ENCODE assay signal across 8 mouse cellular contexts in genomic region chr9:64385511-64386465, GRCm38 (mm10). TPM values are rescaled to one million over a fixed set of nuclear protein-coding genes. Genes with fewer than 3 reads are reported as not detected.
A peak's percentile ranks its signal among the peaks of the same experiment; 100 is the strongest.
DNase-seq lines count a peak whose midpoint lies in the region; ATAC-seq and TF ChIP-seq lines count a peak whose summit lies in the region.

TSS of gene Megf11 (plus strand) at chr9:64385626.

- no peaks in the 10 kb centered on the region for H3K4me1 ChIP-seq in lung, embryonic 14.5 days (ENCODE audit: insufficient read depth)
- peaks cover 7 to 19% of the 10 kb centered on the region in 2 experiments for H3K4me1 ChIP-seq in heart, embryonic 14.5 days (ENCODE audit: control insufficient read depth in 2 of 2, insufficient read depth in 2 of 2, low read length in 2 of 2)
- peaks cover 12% of the 10 kb centered on the region; the same call in 1 of the 2 replicates for H3K4me1 ChIP-seq in stomach, embryonic 14.5 days (ENCODE audit: control insufficient read depth, insufficient read depth, low read length)

- WGBS in lung, embryonic 14.5 days = under 1% methylated on average over 93 of the region's 93 CpGs
- under 1% methylated on average over 93 of the region's 93 CpGs for WGBS in heart, embryonic 14.5 days
- WGBS in stomach, embryonic 14.5 days = under 1% methylated on average over 77 of the region's 93 CpGs

- no peak within 1 kb of the TSS for H3K27ac ChIP-seq in lung, embryonic 14.5 days (ENCODE audit: low read depth)
- H3K27ac ChIP-seq in heart, embryonic 14.5 days (replicated peaks in 1 of 2; ENCODE audit: control insufficient read depth in 1 of 2, insufficient read depth in 1 of 2, low read depth in 2 of 2, low read length in 2 of 2) = no peak within 1 kb of the TSS
- H3K27ac ChIP-seq in stomach, embryonic 14.5 days (ENCODE audit: low read length) = no peak within 1 kb of the TSS

- no peaks in the 10 kb centered on the region for H3K36me3 ChIP-seq in lung, embryonic 14.5 days (ENCODE audit: insufficient read depth)
- H3K36me3 ChIP-seq in heart, embryonic 14.5 days (ENCODE audit: control insufficient read depth, insufficient read depth, low read length) = no peaks in the 10 kb centered on the region
- H3K36me3 ChIP-seq in stomach, embryonic 14.5 days (ENCODE audit: control insufficient read depth, insufficient read depth, low read length) = no peaks in the 10 kb centered on the region

- H3K27me3 ChIP-seq in lung, embryonic 14.5 days (ENCODE audit: insufficient read depth, low read length) = peaks cover 46% of the 10 kb centered on the region
- peaks cover 58% of the 10 kb centered on the region for H3K27me3 ChIP-seq in heart, embryonic 14.5 days (ENCODE audit: control insufficient read depth, insufficient read depth, low read length)
- peaks cover 25% of the 10 kb centered on the region for H3K27me3 ChIP-seq in stomach, embryonic 14.5 days (ENCODE audit: control insufficient read depth, insufficient read depth, low read length)

- TF ChIP-seq CTCF in lung, embryonic 14.5 days (IDR thresholded peaks at IDR 0.05; ENCODE audit: low read depth) = no peak

- H3K4me2 ChIP-seq in lung, embryonic 14.5 days = peak within 1 kb of the TSS; percentile 99
- H3K4me2 ChIP-seq in heart, embryonic 14.5 days (ENCODE audit: low read length) = peak within 1 kb of the TSS; percentile 100
- peak within 1 kb of the TSS; percentile 100 for H3K4me2 ChIP-seq in stomach, embryonic 14.5 days (replicated peaks; ENCODE audit: low read depth, low read length)

- H3K9me3 ChIP-seq in lung, embryonic 14.5 days (ENCODE audit: low read depth, low read length) = no peaks in the 10 kb centered on the region
- H3K9me3 ChIP-seq in heart, embryonic 14.5 days (ENCODE audit: control insufficient read depth, low read length) = no peaks in the 10 kb centered on the region
- no peaks in the 10 kb centered on the region for H3K9me3 ChIP-seq in stomach, embryonic 14.5 days (ENCODE audit: control insufficient read depth, low read depth, low read length)

- H3K4me3 ChIP-seq in lung, embryonic 14.5 days (ENCODE audit: low read depth, low read length) = peak within 1 kb of the TSS; percentile 54
- H3K4me3 ChIP-seq in heart, embryonic 14.5 days (ENCODE audit: control insufficient read depth in 1 of 2, insufficient read depth in 1 of 2, low read depth in 1 of 2, low read length in 2 of 2) = peak within 1 kb of the TSS; percentile 54 to 65
- peak within 1 kb of the TSS; percentile 54 for H3K4me3 ChIP-seq in stomach, embryonic 14.5 days (ENCODE audit: low read depth, low read length)

- DNase-seq in lung, embryonic 14.5 days = peak; percentile 70
- no peak for DNase-seq in lung, postnatal 25 days (ENCODE audit: low spot score)
- DNase-seq in cerebellum, postnatal 10 days = peak; percentile 79 to 85
- peak; percentile 44 to 66 for DNase-seq in layer of hippocampus, postnatal 10 days (ENCODE audit: low spot score in 2 of 2)
- DNase-seq in lung, postnatal 14 days = peak; percentile 30

- H3K9ac ChIP-seq in lung, embryonic 14.5 days = peak within 1 kb of the TSS; percentile 47
- H3K9ac ChIP-seq in heart, embryonic 14.5 days (ENCODE audit: low read length) = peak within 1 kb of the TSS; percentile 62
- peak within 1 kb of the TSS; percentile 14; the same call in 1 of the 2 replicates for H3K9ac ChIP-seq in stomach, embryonic 14.5 days (replicated peaks; ENCODE audit: low read depth, low read length)

- ATAC-seq in lung, embryonic 14.5 days (ENCODE audit: insufficient read depth) = peak; percentile 78
- no peak for ATAC-seq in heart, embryonic 14.5 days (ENCODE audit: insufficient number of reproducible peaks, insufficient read depth, low FRiP score, low read depth)
- ATAC-seq in stomach, embryonic 14.5 days (ENCODE audit: insufficient number of reproducible peaks, insufficient read depth, low FRiP score, low read depth) = peak; percentile 57; the same call in 1 of the 2 replicates
- no peak for ATAC-seq in CD4-positive, CD25-positive, alpha-beta regulatory T cell, adult 4 months

RNA-seq across cellular contexts. Expression of gene Megf11, which starts in this region (rescaled TPM):
- polyA plus RNA-seq in lung, embryonic 14.5 days (2014; fragmentation: Nextera tagmentation; extraction: Ambion mirVana) = 1.1 and 1.6 TPM in 2 replicates
- polyA plus RNA-seq in heart, embryonic 14.5 days (2014; fragmentation: Nextera tagmentation; extraction: Ambion mirVana) = 0.70 and 0.92 TPM in 2 replicates
- total RNA-seq in layer of hippocampus, postnatal 10 days (2021) = 10 to 100 TPM; 15.9 to 17.9 TPM
- 1.9 and 2.0 TPM in 2 replicates for polyA plus RNA-seq in stomach, embryonic 14.5 days (2014; fragmentation: Nextera tagmentation; extraction: Ambion mirVana)
- polyA plus RNA-seq in CD4-positive, CD25-positive, alpha-beta regulatory T cell, adult 4 months (2017; shearing (Covaris generic)) = under 1 TPM; 0.11 to 0.36 TPM

Comparison
In these comparisons a context has a peak if more than half of its experiments do, and no peak if none do; other contexts are left out.
1. ATAC-seq: peak in lung, embryonic 14.5 days (single experiment) and stomach, embryonic 14.5 days (single experiment); none in heart, embryonic 14.5 days (single experiment) and CD4-positive, CD25-positive, alpha-beta regulatory T cell, adult 4 months (single experiment).
2. Peak in every context shown above with its lines, with median percentiles within 50 percentile points of each other: H3K4me2 ChIP-seq, H3K4me3 ChIP-seq and H3K9ac ChIP-seq.